Mouse (Mus musculus) megakaryocyte-erythroid progenitor cell, adult 5 weeks (primary cell): ENCODE data around the gene Kcna1. TPM values are rescaled to one million over a fixed set of nuclear protein-coding genes. Genes with fewer than 3 reads are reported as not detected.

Experiments
- polyA plus RNA-seq: library from polyadenylated mRNA; stranded (reverse); fragments of >175 nt; gene quantifications from 2 replicates; pipeline ENCODE4 v1.2.3, GENCODE M21; 2012

Kcna1 gene
- 0.02 TPM in 1 of 2 replicates, not detected in the other for polyA plus RNA-seq

DNA sequence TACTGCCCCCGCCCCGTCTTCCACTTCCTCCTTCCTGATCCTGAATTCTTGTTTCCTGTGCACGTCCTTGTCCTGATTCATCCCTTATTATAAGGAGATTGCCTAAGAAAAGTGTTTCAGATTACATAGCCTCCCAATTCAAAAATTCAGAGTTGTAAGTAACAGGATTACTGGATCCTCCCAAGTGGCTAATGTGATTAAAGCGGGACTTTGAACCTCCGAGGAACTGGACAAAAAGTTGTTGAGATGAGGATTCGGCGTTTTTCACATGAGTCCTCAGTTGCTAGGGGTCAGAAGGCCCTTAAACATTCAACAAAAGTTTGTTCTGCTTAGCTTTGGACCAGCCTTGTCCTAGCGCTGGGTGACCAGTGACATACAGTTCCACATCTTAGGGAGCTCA is at the start of gene Kcna1:
TSS of gene Kcna1 (minus strand) at position 4 of the 400 bp plus-strand sequence.

Other genes starting within 250 kb of the Kcna1 start
- not detected in 2 replicates for gene Kcna5, start 111.0 kb downstream of the Kcna1 start, polyA plus RNA-seq
- gene Kcna6, start 94.3 kb upstream of the Kcna1 start, polyA plus RNA-seq: not detected in 2 replicates
- 3.8 and 4.5 TPM in 2 replicates for gene Ndufa9, start 202.8 kb upstream of the Kcna1 start, polyA plus RNA-seq
- not detected in 2 replicates for gene Akap3, start 206.7 kb upstream of the Kcna1 start, polyA plus RNA-seq